Mouse (Mus musculus) thymus, adult 2 months (tissue): ENCODE measurements around the gene Cd248.

Experiments
- CTCF ChIP-seq: fragments of 200-500 bp; IDR thresholded peaks from 2 replicates; pipeline ENCODE4 v1.5.1; 2012; ENCODE audit warnings: mild to moderate bottlenecking, control low read depth, low read length, moderate library complexity, borderline replicate concordance; ENCODE audit not compliant: control insufficient read depth, poor library complexity, insufficient read depth; ENCODE audit errors: extremely low read depth
- POLR2A ChIP-seq: fragments of 200-500 bp; IDR thresholded peaks from 2 replicates; pipeline ENCODE4 v1.6.1; 2012; ENCODE audit warnings: mild to moderate bottlenecking, low read length, control low read depth, moderate library complexity; ENCODE audit not compliant: control insufficient read depth, poor library complexity, insufficient read depth; ENCODE audit errors: extremely low read depth

- TF ChIP-seq CTCF: no peak
- no peak for TF ChIP-seq POLR2A
These were observed 21.4 kb downstream of the Cd248 start for GRCm38 (mm10) chr19:5089324-5089723.
